Mouse (Mus musculus) midbrain, embryonic 12.5 days (tissue): Measurements from ENCODE around the gene Arl13b. TPM values are rescaled to one million over a fixed set of nuclear protein-coding genes. Genes with fewer than 3 reads are reported as not detected.

Experiments used
- ATAC-seq: fragments of 200-750 bp; cut with Nextera tagmentation; 2 replicates; pipeline ENCODE4 v1.8.0; 2017; ENCODE audit warnings: low read depth, moderate TSS enrichment, moderate library complexity; ENCODE audit not compliant: low FRiP score
- H3K27ac ChIP-seq: fragments of 300-500 bp; sonication (generic); replicated peaks from 2 replicates; pipeline ENCODE4 v1.5.1; 2016; ENCODE audit warnings: mild to moderate bottlenecking
- H3K27me3 ChIP-seq: fragments of 300-500 bp; sonication (generic); 2 replicates; pipeline ENCODE4 v1.6.1; 2016; ENCODE audit warnings: mild to moderate bottlenecking
- H3K36me3 ChIP-seq: fragments of 300-500 bp; sonication (generic); 2 replicates; pipeline ENCODE4 v1.6.1; 2016
- H3K4me1 ChIP-seq: fragments of 300-500 bp; sonication (generic); 2 replicates; pipeline ENCODE4 v1.6.1; 2016
- H3K4me2 ChIP-seq: fragments of 300-500 bp; sonication (generic); replicated peaks from 2 replicates; pipeline ENCODE4 v1.6.1; 2016; ENCODE audit warnings: mild to moderate bottlenecking, moderate library complexity
- H3K4me3 ChIP-seq: fragments of 300-500 bp; sonication (generic); 2 replicates; pipeline ENCODE4 v1.5.1; 2016; ENCODE audit warnings: mild to moderate bottlenecking
- H3K9ac ChIP-seq: fragments of 300-500 bp; sonication (generic); replicated peaks from 2 replicates; pipeline ENCODE4 v1.6.1; 2016; ENCODE audit warnings: mild to moderate bottlenecking, moderate library complexity
- H3K9me3 ChIP-seq: fragments of 300-500 bp; sonication (generic); 2 replicates; pipeline ENCODE4 v1.6.1; 2016; ENCODE audit warnings: mild to moderate bottlenecking
- WGBS: fragments of 180-500 bp; shearing (Covaris S2); methylation state at CpG from one replicate; pipeline ENCODE4 v1.1.7; 2016; 5-methylcytosine and 5-hydroxymethylcytosine counted together
- microRNA-seq: library from miRNA; unstranded; fragments of <30 nt; microRNA quantifications from one replicate; pipeline ENCODE4, GENCODE M21; 2017
- polyA plus RNA-seq: library from polyadenylated mRNA; unstranded; fragments of >200 nt; fragmentation: Nextera tagmentation; extraction: Ambion mirVana; gene quantifications from 2 replicates; pipeline ENCODE4 v1.2.1, GENCODE M21; 2016

Arl13b gene
- polyA plus RNA-seq, 1 experiment from 2014 or later, result 17.4 TPM

DNA sequence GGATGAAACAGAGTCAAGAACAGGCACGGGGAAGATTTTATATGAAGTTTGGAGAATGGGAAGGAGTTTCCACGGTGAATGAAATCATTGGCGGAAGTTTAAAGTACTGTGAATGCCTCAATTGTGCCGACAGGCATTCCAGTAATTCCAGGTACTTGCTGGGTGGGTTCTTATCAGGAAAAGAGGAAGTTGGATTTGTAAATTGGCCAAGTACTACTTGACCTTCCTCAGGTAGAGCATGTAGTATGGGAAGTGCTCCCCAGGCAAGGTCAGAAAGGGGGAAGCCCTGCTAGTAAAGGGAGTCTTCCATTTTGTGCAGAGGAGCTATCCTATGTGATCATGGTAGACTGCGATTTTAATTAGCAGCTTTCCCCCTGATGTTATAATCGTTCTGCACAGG is 91.5 kb downstream of the Arl13b start:
- no peaks in the 10 kb centered on the region for H3K9me3 ChIP-seq
- no peak overlapping the region for H3K27ac ChIP-seq
- no peaks in the 10 kb centered on the region for H3K27me3 ChIP-seq
- no peak for ATAC-seq
- no peak overlapping the region for H3K4me3 ChIP-seq
- WGBS, result 94% methylated on average over 6 of the region's 6 CpGs
- no peaks in the 10 kb centered on the region for H3K4me1 ChIP-seq
- H3K4me2 ChIP-seq, result no peak overlapping the region
- H3K9ac ChIP-seq, result no peak overlapping the region
- H3K36me3 ChIP-seq, result no peaks in the 10 kb centered on the region

DNA sequence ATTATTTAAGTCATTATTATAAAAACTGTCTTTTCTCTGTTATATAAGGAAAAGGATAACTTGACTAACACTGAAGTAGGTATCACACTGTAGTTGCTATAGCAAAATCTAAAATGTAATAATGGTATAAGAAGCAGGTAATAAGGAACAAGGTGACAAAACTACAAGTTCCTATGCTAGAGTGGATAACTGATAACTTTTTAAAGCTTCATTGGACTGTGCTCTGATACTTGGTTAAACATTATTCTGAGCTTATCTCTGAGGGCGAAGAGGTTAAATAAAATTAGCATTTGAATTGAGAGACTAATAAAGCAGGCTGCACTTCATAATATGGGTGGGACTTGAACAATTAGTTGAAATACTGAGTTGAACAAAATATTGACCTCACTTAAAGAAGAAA is 93.2 kb downstream of the Arl13b start:
- Histone ChIP-seq H3K4me1 (no peaks in the 10 kb centered on the region), H3K4me3 (no peak overlapping the region), H3K9ac (no peak overlapping the region), H3K27me3 (no peaks in the 10 kb centered on the region), H3K36me3 (no peaks in the 10 kb centered on the region), H3K4me2 (no peak overlapping the region), H3K9me3 (no peaks in the 10 kb centered on the region), H3K27ac (no peak overlapping the region)
- 80% methylated on average over 1 of the region's 1 CpGs for WGBS
- no peak for ATAC-seq

GRCm38 (mm10) chr16:62753079-62753478 is 93.8 kb downstream of the Arl13b start:
- H3K36me3 ChIP-seq, result no peaks in the 10 kb centered on the region
- no peak overlapping the region for H3K4me3 ChIP-seq
- H3K27ac ChIP-seq, result no peak overlapping the region
- no peaks in the 10 kb centered on the region for H3K4me1 ChIP-seq
- no peak for ATAC-seq
- H3K4me2 ChIP-seq, result no peak overlapping the region
- H3K9ac ChIP-seq, result no peak overlapping the region
- no peaks in the 10 kb centered on the region for H3K27me3 ChIP-seq
- 95% methylated on average over 4 of the region's 4 CpGs for WGBS
- no peaks in the 10 kb centered on the region for H3K9me3 ChIP-seq

GRCm38 (mm10) chr16:62745875-62746274 is 101.0 kb downstream of the Arl13b start:
- no peak overlapping the region for H3K9ac ChIP-seq
- H3K9me3 ChIP-seq, result no peaks in the 10 kb centered on the region
- WGBS, result 91% methylated on average over 2 of the region's 2 CpGs
- no peak overlapping the region for H3K4me3 ChIP-seq
- H3K27ac ChIP-seq, result no peak overlapping the region
- no peak overlapping the region for H3K4me2 ChIP-seq
- no peak for ATAC-seq
- no peaks in the 10 kb centered on the region for H3K4me1 ChIP-seq
- no peaks in the 10 kb centered on the region for H3K36me3 ChIP-seq
- H3K27me3 ChIP-seq, result no peaks in the 10 kb centered on the region

Small RNA genes within 50 kb of the gene (microRNA-seq; reads per million reads assigned to microRNA genes)
- gene Gm25986, result not detected

Other genes with a start within 250 kb of the Arl13b start
- gene Nsun3, start 60.2 kb downstream of the Arl13b start, polyA plus RNA-seq, result 12.1 and 12.8 TPM in 2 replicates
- gene Stx19, start 32.4 kb downstream of the Arl13b start, polyA plus RNA-seq, result 0.45 and 0.60 TPM in 2 replicates
- gene Pros1, start 7.3 kb upstream of the Arl13b start, polyA plus RNA-seq, result 14.0 and 18.4 TPM in 2 replicates